8 mouse cellular contexts compared by ENCODE assay signal in genomic region chr2:18799265-18799965, GRCm38 (mm10).
A peak's percentile ranks its signal among the peaks of the same experiment; 100 is the strongest.
DNase-seq lines count a peak whose midpoint lies in the region; ATAC-seq lines count a peak whose summit lies in the region.

No protein-coding gene starts in this region.

- H3K4me2 ChIP-seq in heart, embryonic 15.5 days: peak overlapping the region; percentile 87
- H3K4me2 ChIP-seq in hindbrain, embryonic 12.5 days (replicated peaks): peak overlapping the region; percentile 73
- H3K4me2 ChIP-seq in midbrain, embryonic 12.5 days (replicated peaks): peak overlapping the region; percentile 72

- H3K9me3 ChIP-seq in heart, embryonic 15.5 days (replicated peaks): no peaks in the 10 kb centered on the region
- H3K9me3 ChIP-seq in hindbrain, embryonic 12.5 days (replicated peaks): no peaks in the 10 kb centered on the region
- H3K9me3 ChIP-seq in midbrain, embryonic 12.5 days: no peaks in the 10 kb centered on the region

- no peak for DNase-seq in heart, postnatal 10 days
- no peak for DNase-seq in adrenal gland, adult (ENCODE audit: inconsistent age in 2 of 2, low spot score in 1 of 2)
- DNase-seq in right cerebral cortex, adult 2 months (ENCODE audit: low spot score in 2 of 2): no peak
- no peak for DNase-seq in frontal cortex, adult 2 months (ENCODE audit: extremely low spot score in 1 of 2, low spot score in 1 of 2)

- intact Hi-C loops in heart, postnatal 10 days (cut with DNase I): no loop called here

- H3K9ac ChIP-seq in heart, embryonic 15.5 days: 0 out of 2 replicates have a peak overlapping the region, but pooled peaks have one; percentile 20
- H3K9ac ChIP-seq in hindbrain, embryonic 12.5 days: peak overlapping the region; percentile 60
- H3K9ac ChIP-seq in midbrain, embryonic 12.5 days (replicated peaks): peak overlapping the region; percentile 42

- H3K4me3 ChIP-seq in heart, embryonic 15.5 days: peak overlapping the region; percentile 47
- peak overlapping the region; percentile 49 for H3K4me3 ChIP-seq in brown adipose tissue, adult 24 weeks (ENCODE audit: insufficient read depth, low read depth, low read length)
- H3K4me3 ChIP-seq in hindbrain, embryonic 12.5 days: peak overlapping the region; percentile 40
- H3K4me3 ChIP-seq in midbrain, embryonic 12.5 days: peak overlapping the region; percentile 42

- WGBS in heart, embryonic 15.5 days: 14% methylated on average over 17 of the region's 17 CpGs
- 10% methylated on average over 17 of the region's 17 CpGs for WGBS in hindbrain, embryonic 12.5 days
- 8% methylated on average over 17 of the region's 17 CpGs for WGBS in midbrain, embryonic 12.5 days

- no peak for ATAC-seq in heart, embryonic 15.5 days (replicated peaks; ENCODE audit: insufficient number of reproducible peaks, insufficient read depth, low FRiP score, low read depth)
- ATAC-seq in hindbrain, embryonic 12.5 days (ENCODE audit: low FRiP score): peak; percentile 55
- ATAC-seq in midbrain, embryonic 12.5 days (ENCODE audit: low FRiP score, low read depth): peak; percentile 36

- H3K4me1 ChIP-seq in heart, embryonic 15.5 days (replicated peaks): peaks cover 24% of the 10 kb centered on the region
- H3K4me1 ChIP-seq in brown adipose tissue, adult 24 weeks (ENCODE audit: control insufficient read depth, insufficient read depth, insufficient read length, low read length): peaks cover 3% of the 10 kb centered on the region; the same call in 1 of the 2 replicates
- H3K4me1 ChIP-seq in hindbrain, embryonic 12.5 days: peaks cover 27% of the 10 kb centered on the region
- peaks cover 40% of the 10 kb centered on the region for H3K4me1 ChIP-seq in midbrain, embryonic 12.5 days

- H3K36me3 ChIP-seq in heart, embryonic 15.5 days: no peaks in the 10 kb centered on the region
- H3K36me3 ChIP-seq in hindbrain, embryonic 12.5 days: no peaks in the 10 kb centered on the region
- H3K36me3 ChIP-seq in midbrain, embryonic 12.5 days: no peaks in the 10 kb centered on the region

- H3K27ac ChIP-seq in heart, embryonic 15.5 days: no peak overlapping the region
- no peak overlapping the region for H3K27ac ChIP-seq in brown adipose tissue, adult 24 weeks (replicated peaks; ENCODE audit: low read depth, low read length)
- peak overlapping the region; percentile 92 for H3K27ac ChIP-seq in hindbrain, embryonic 12.5 days
- H3K27ac ChIP-seq in midbrain, embryonic 12.5 days (replicated peaks): peak overlapping the region; percentile 86

- peaks cover 62% of the 10 kb centered on the region for H3K27me3 ChIP-seq in heart, embryonic 15.5 days
- H3K27me3 ChIP-seq in hindbrain, embryonic 12.5 days: peaks cover 18% of the 10 kb centered on the region
- peaks cover 58% of the 10 kb centered on the region for H3K27me3 ChIP-seq in midbrain, embryonic 12.5 days

Comparison
In these comparisons a context has a peak if more than half of its experiments do, and no peak if none do; other contexts are left out.
1. H3K27ac ChIP-seq: peak in hindbrain, embryonic 12.5 days (single experiment) and midbrain, embryonic 12.5 days (single experiment); none in heart, embryonic 15.5 days (single experiment) and brown adipose tissue, adult 24 weeks (single experiment).
2. Peak in every context shown above with its lines, with median percentiles within 50 percentile points of each other: H3K4me2 ChIP-seq, H3K4me3 ChIP-seq and H3K9ac ChIP-seq.